Mouse (Mus musculus) heart, postnatal 0 days (tissue): ENCODE measurements around the gene Cox14.

ENCODE experiments used
- CTCF ChIP-seq: IDR thresholded peaks from 2 replicates; pipeline ENCODE4 v1.5.1; 2016; ENCODE audit warnings: antibody characterized with exemption, control low read depth, low read depth
- EP300 ChIP-seq: IDR thresholded peaks from 2 replicates; pipeline ENCODE4 v1.6.1; 2016; ENCODE audit warnings: antibody characterized with exemption, low read depth

- TF ChIP-seq CTCF (peak; percentile 74), EP300 (no peak)
These were observed 19.9 kb upstream of the Cox14 start, which contains the start of gene Gm17349 for GRCm38 (mm10) chr15:99705440-99706048.
